Mouse (Mus musculus) olfactory bulb, adult 2 months (tissue): ENCODE results near the gene Jph3.

Experiments
- CTCF ChIP-seq: fragments of 200-500 bp; IDR thresholded peaks from 2 replicates; pipeline ENCODE4 v1.5.1; 2012; ENCODE audit warnings: low read depth, mild to moderate bottlenecking, low read length, moderate library complexity; ENCODE audit not compliant: insufficient read depth
- POLR2A ChIP-seq: fragments of 200-500 bp; IDR thresholded peaks from 2 replicates; pipeline ENCODE4 v1.6.1; 2012; ENCODE audit warnings: mild to moderate bottlenecking, low read depth, low read length, moderate library complexity; ENCODE audit not compliant: insufficient read depth

DNA sequence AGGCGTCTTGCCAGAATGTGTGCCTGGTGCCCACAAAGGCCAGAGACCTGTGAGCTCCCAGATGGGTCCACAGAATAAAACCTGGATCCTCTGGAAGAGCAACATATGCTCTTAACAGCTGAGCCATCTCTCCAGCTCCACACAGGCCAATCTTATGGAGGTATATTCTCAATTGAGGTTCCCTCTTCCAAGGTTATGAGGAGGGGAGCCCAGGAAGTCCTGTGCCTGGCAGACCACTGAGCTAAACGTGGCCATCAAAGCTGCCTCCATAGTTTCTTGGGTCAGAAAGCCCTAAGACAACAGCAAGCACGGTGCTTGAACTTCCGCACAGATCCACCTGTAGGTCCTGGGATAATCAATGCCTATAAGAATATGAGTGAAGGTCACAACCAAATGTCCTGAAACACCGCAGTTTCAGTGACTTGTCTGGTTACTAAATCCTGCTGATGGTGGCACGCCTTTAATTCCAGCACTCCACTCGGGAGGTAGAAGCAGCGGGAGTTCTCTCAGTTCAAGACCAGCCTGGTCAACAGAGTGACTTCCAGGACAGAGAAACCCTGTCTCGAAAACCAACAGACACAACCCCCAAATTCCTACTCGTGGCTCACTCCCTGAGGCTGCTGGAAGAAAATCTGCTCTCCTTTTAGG lies 99.1 kb downstream of the Jph3 start:
- TF ChIP-seq CTCF: no peak
- TF ChIP-seq POLR2A: no peak
